Comparison of ENCODE assay signal across 21 mouse cellular contexts in genomic region chr6:131403036-131403435, GRCm38 (mm10). TPM values are rescaled to one million over a fixed set of nuclear protein-coding genes. Genes with fewer than 3 reads are reported as not detected.
A peak's percentile ranks its signal among the peaks of the same experiment; 100 is the strongest.
DNase-seq lines count a peak whose midpoint lies in the region; ATAC-seq lines count a peak whose summit lies in the region.
"Had no signal": no experiment of that assay in that cellular context is flagged by ENCODE, and none has a peak within 500 bp of the region (broad histone marks: within the 10 kb centered on the region; RNA-seq: fewer than 3 reads in every experiment).

No protein-coding gene starts in this region.

- H3K27ac ChIP-seq in limb, embryonic 15.5 days, result peak overlapping the region; percentile 27; the same call in 1 of the 2 replicates
- no peak overlapping the region for H3K27ac ChIP-seq in limb, embryonic 10.5 days
- no peak overlapping the region for H3K27ac ChIP-seq in intestine, embryonic 16.5 days (ENCODE audit: low read length)
- H3K27ac ChIP-seq: gastrocnemius, adult 2 months; heart, embryonic 15.5 days; hindbrain, postnatal 0 days; midbrain, embryonic 10.5 days; stomach, embryonic 15.5 days had no signal

- no peaks in the 10 kb centered on the region for H3K27me3 ChIP-seq in limb, embryonic 15.5 days
- H3K27me3 ChIP-seq in limb, embryonic 10.5 days (ENCODE audit: low read depth, poor library complexity, severe bottlenecking), result no peaks in the 10 kb centered on the region
- no peaks in the 10 kb centered on the region for H3K27me3 ChIP-seq in intestine, embryonic 16.5 days (replicated peaks; ENCODE audit: control insufficient read depth, insufficient read depth, low read length)
- H3K27me3 ChIP-seq: heart, embryonic 15.5 days; stomach, embryonic 15.5 days had no signal

- H3K9ac ChIP-seq in limb, embryonic 15.5 days, result no peak overlapping the region
- H3K9ac ChIP-seq in intestine, embryonic 16.5 days (ENCODE audit: low read depth, low read length), result no peak overlapping the region
- H3K9ac ChIP-seq: heart, embryonic 15.5 days; liver, postnatal 0 days; stomach, embryonic 15.5 days had no signal

- peak; percentile 17 for DNase-seq in gastrocnemius, postnatal 10 days
- no peak for DNase-seq in gastrocnemius, postnatal 4 days (ENCODE audit: low spot score in 2 of 2)
- DNase-seq in limb, embryonic 10.5 days (ENCODE audit: low spot score), result no peak
- peak; percentile 35 for DNase-seq in adipocyte (ENCODE audit: low spot score)
- no peak for DNase-seq in spleen, adult 12 weeks (ENCODE audit: low spot score)
- DNase-seq in retina, embryonic 14.5 days (ENCODE audit: low spot score), result no peak
- DNase-seq: B cell, adult 2 months; cerebellum, adult 18-20 months; cerebellum, postnatal 36 days; gastrocnemius, adult 2 months; heart, adult 18-20 months; kidney, adult 2 months; liver; liver, postnatal 0 days had no signal

- ATAC-seq in limb, embryonic 15.5 days (ENCODE audit: insufficient number of reproducible peaks, low FRiP score, low TSS enrichment, low read depth), result no peak
- ATAC-seq in intestine, embryonic 16.5 days, result peak; percentile 93
- ATAC-seq: hindbrain, postnatal 0 days; liver, postnatal 0 days had no signal

- H3K4me3 ChIP-seq in limb, embryonic 15.5 days, result no peak overlapping the region
- no peak overlapping the region for H3K4me3 ChIP-seq in limb, embryonic 10.5 days
- H3K4me3 ChIP-seq in intestine, embryonic 16.5 days (ENCODE audit: low read length), result no peak overlapping the region
- H3K4me3 ChIP-seq: erythroblast, embryonic 14.5 days; gastrocnemius, adult 2 months; heart, embryonic 15.5 days; midbrain, embryonic 10.5 days; stomach, embryonic 15.5 days had no signal

- H3K4me1 ChIP-seq in limb, embryonic 15.5 days, result no peaks in the 10 kb centered on the region
- H3K4me1 ChIP-seq in limb, embryonic 10.5 days, result no peaks in the 10 kb centered on the region
- no peaks in the 10 kb centered on the region; the same call in 1 of the 2 replicates for H3K4me1 ChIP-seq in intestine, embryonic 16.5 days (ENCODE audit: control insufficient read depth, insufficient read depth, low read length)
- H3K4me1 ChIP-seq: heart, embryonic 15.5 days; midbrain, embryonic 10.5 days; stomach, embryonic 15.5 days had no signal

- WGBS in limb, embryonic 15.5 days, result 54% methylated on average over 2 of the region's 2 CpGs
- 80% methylated on average over 2 of the region's 2 CpGs for WGBS in limb, embryonic 10.5 days
- 44% methylated on average over 2 of the region's 2 CpGs for WGBS in intestine, embryonic 16.5 days

- H3K36me3 ChIP-seq in limb, embryonic 15.5 days, result no peaks in the 10 kb centered on the region
- H3K36me3 ChIP-seq in limb, embryonic 10.5 days, result no peaks in the 10 kb centered on the region
- H3K36me3 ChIP-seq in intestine, embryonic 16.5 days (ENCODE audit: control insufficient read depth, insufficient read depth, low read length), result no peaks in the 10 kb centered on the region
- H3K36me3 ChIP-seq: heart, embryonic 15.5 days; midbrain, embryonic 10.5 days; stomach, embryonic 15.5 days had no signal

- H3K4me2 ChIP-seq in limb, embryonic 15.5 days, result no peak overlapping the region
- no peak overlapping the region for H3K4me2 ChIP-seq in intestine, embryonic 16.5 days (ENCODE audit: low read depth, low read length)
- H3K4me2 ChIP-seq: heart, embryonic 15.5 days; stomach, embryonic 15.5 days had no signal

- no peaks in the 10 kb centered on the region for H3K9me3 ChIP-seq in limb, embryonic 15.5 days
- no peaks in the 10 kb centered on the region for H3K9me3 ChIP-seq in limb, embryonic 10.5 days (replicated peaks)
- no peaks in the 10 kb centered on the region for H3K9me3 ChIP-seq in intestine, embryonic 16.5 days (ENCODE audit: control insufficient read depth, low read length)
- H3K9me3 ChIP-seq: heart, embryonic 15.5 days; midbrain, embryonic 10.5 days; stomach, embryonic 15.5 days had no signal

RNA-seq across cellular contexts. Expression of gene Ybx3, which starts 14.8 kb away (rescaled TPM):
- 100 to 1,000 TPM; 642 to 665 TPM for total RNA-seq in gastrocnemius, postnatal 10 days (2021)
- total RNA-seq in gastrocnemius, postnatal 4 days (2021), result 100 to 1,000 TPM; 475 to 482 TPM
- polyA plus RNA-seq in limb, embryonic 15.5 days (2015; fragmentation: Nextera tagmentation; extraction: Ambion mirVana), result 83.7 and 89.1 TPM in 2 replicates
- 33.9 and 37.6 TPM in 2 replicates for polyA plus RNA-seq in limb, embryonic 10.5 days (2016; fragmentation: Nextera tagmentation; extraction: Ambion mirVana)
- polyA plus RNA-seq in intestine, embryonic 16.5 days (2015; fragmentation: Nextera tagmentation; extraction: Ambion mirVana), result 31.7 and 33.8 TPM in 2 replicates

RNA-seq across cellular contexts. Expression of gene Styk1, which starts 49.6 kb away (rescaled TPM):
- under 1 TPM; 0.88 to 0.94 TPM for total RNA-seq in gastrocnemius, postnatal 10 days (2021)
- total RNA-seq in gastrocnemius, postnatal 4 days (2021), result 1 to 10 TPM in 1 of 2 experiments, under 1 TPM in 1; 0.41 to 1.5 TPM
- 1.3 and 1.9 TPM in 2 replicates for polyA plus RNA-seq in limb, embryonic 15.5 days (2015; fragmentation: Nextera tagmentation; extraction: Ambion mirVana)
- 0.79 and 1.9 TPM in 2 replicates for polyA plus RNA-seq in limb, embryonic 10.5 days (2016; fragmentation: Nextera tagmentation; extraction: Ambion mirVana)
- polyA plus RNA-seq in intestine, embryonic 16.5 days (2015; fragmentation: Nextera tagmentation; extraction: Ambion mirVana), result 15.2 and 16.5 TPM in 2 replicates
- polyA plus RNA-seq: erythroblast, embryonic 14.5 days had no signal

Comparison
In these comparisons a context has a peak if more than half of its experiments do, and no peak if none do; other contexts are left out.
1. DNase-seq: peak in gastrocnemius, postnatal 10 days (single experiment) and adipocyte (single experiment); none in gastrocnemius, postnatal 4 days (0 of 2), limb, embryonic 10.5 days (single experiment), spleen, adult 12 weeks (single experiment) and retina, embryonic 14.5 days (single experiment).